Mouse (Mus musculus) hindbrain, embryonic 10.5 days (tissue): ENCODE measurements around the gene Pla2g1b. TPM values are rescaled to one million over a fixed set of nuclear protein-coding genes. Genes with fewer than 3 reads are reported as not detected.

Source experiments
- DNase-seq: peaks from one replicate; pipeline ENCODE4 v3.0.0-alpha.2; 2017; ENCODE audit warnings: low spot score
- H3K27ac ChIP-seq: fragments of 300-500 bp; sonication (generic); 2 replicates; pipeline ENCODE4 v1.5.1; 2016; ENCODE audit warnings: mild to moderate bottlenecking, moderate library complexity
- H3K27me3 ChIP-seq: fragments of 300-500 bp; sonication (generic); 2 replicates; pipeline ENCODE4 v1.6.1; 2016; ENCODE audit warnings: mild to moderate bottlenecking; ENCODE audit not compliant: poor library complexity, insufficient read depth, severe bottlenecking
- H3K36me3 ChIP-seq: fragments of 300-500 bp; sonication (generic); 2 replicates; pipeline ENCODE4 v1.6.1; 2016; ENCODE audit warnings: mild to moderate bottlenecking, moderate library complexity
- H3K4me1 ChIP-seq: fragments of 300-500 bp; sonication (generic); replicated peaks from 2 replicates; pipeline ENCODE4 v1.6.1; 2016; ENCODE audit warnings: mild to moderate bottlenecking
- H3K4me3 ChIP-seq: fragments of 300-500 bp; sonication (generic); 2 replicates; pipeline ENCODE4 v1.5.1; 2016; ENCODE audit warnings: mild to moderate bottlenecking, moderate library complexity
- H3K9me3 ChIP-seq: fragments of 300-500 bp; sonication (generic); 2 replicates; pipeline ENCODE4 v1.6.1; 2016; ENCODE audit warnings: mild to moderate bottlenecking, moderate library complexity
- WGBS: fragments of 180-500 bp; shearing (Covaris S2); methylation state at CpG from one replicate; pipeline ENCODE4 v1.1.7; 2016; 5-methylcytosine and 5-hydroxymethylcytosine counted together
- polyA plus RNA-seq: library from polyadenylated mRNA; unstranded; fragments of >200 nt; fragmentation: Nextera tagmentation; extraction: Ambion mirVana; gene quantifications from 2 replicates; pipeline ENCODE4 v1.2.1, GENCODE M21; 2016

Gene Pla2g1b
- 0.51 TPM in 1 of 2 replicates, not detected in the other for polyA plus RNA-seq

- Histone ChIP-seq H3K4me3 (no peak within 1 kb of the TSS), H3K27me3 (no peaks in the 10 kb centered on the region), H3K36me3 (no peaks in the 10 kb centered on the region), H3K27ac (no peak within 1 kb of the TSS), H3K9me3 (no peaks in the 10 kb centered on the region), H3K4me1 (peaks cover 4% of the 10 kb centered on the region)
- WGBS, result 48% methylated on average over 9 of the region's 9 CpGs
- no peak for DNase-seq
Measured at GRCm38 (mm10) chr5:115465642-115466420, at the start of gene Pla2g1b. Pla2g1b (plus strand) TSS chr5:115466262.

- peak overlapping the region; percentile 100 for H3K27ac ChIP-seq
- under 1% methylated on average over 20 of the region's 20 CpGs for WGBS
- H3K36me3 ChIP-seq, result peaks cover 41% of the 10 kb centered on the region
- DNase-seq, result no peak
- 0 out of 2 replicates have a peak, but pooled peaks cover 3% of the 10 kb centered on the region for H3K27me3 ChIP-seq
- peaks cover 56% of the 10 kb centered on the region for H3K4me1 ChIP-seq
- peak overlapping the region; percentile 100 for H3K4me3 ChIP-seq
- H3K9me3 ChIP-seq, result no peaks in the 10 kb centered on the region
Measured at GRCm38 (mm10) chr5:115428831-115429358, 37.2 kb upstream of the Pla2g1b start.

DNA sequence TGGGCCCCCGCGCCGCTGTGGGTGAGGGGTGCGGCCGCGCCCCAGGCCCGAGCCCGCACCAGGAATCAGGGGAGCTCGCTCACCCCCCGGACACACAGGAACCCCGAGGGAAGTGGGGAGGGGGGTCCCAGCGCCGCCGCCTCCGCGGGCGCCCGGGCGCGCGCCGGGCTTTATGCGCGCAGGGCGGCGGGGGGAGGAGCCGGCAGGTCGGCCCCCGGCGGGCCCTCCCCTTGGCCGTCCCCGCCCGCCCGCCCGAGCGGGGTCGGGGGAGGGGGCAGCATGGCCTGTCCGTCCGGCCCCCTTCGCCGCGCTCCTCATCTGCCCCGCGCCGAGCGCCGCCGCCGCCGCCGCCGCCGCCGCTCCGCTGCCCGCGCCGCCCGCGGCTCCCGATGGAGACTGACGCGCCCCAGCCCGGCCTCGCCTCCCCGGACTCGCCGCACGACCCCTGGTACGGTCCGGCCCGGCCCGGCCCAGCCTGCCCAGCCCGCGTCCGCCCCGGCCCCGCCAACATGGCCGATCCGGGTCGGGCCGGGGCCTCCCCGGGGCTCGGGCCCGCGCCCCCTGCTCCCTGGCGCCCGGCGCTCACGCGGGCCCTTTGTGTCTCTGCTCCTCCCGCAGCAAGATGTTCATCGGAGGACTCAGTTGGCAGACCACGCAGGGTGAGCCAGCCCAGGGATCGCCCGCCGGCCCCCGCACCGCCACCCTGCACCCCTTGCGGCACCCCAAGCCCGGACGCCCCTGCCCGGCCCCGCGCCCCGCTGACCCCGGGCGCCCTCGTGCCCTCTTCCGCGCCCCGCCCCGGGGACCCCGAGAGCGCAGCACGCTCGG lies 36.5 kb upstream of the Pla2g1b start, which contains the start of gene Msi1:
TSS of gene Msi1 (plus strand) at position 241 of the 828 bp plus-strand sequence.
- Histone ChIP-seq H3K4me3 (peak within 1 kb of the TSS; percentile 100), H3K36me3 (peaks cover 48% of the 10 kb centered on the region), H3K27ac (peak within 1 kb of the TSS; percentile 100), H3K4me1 (peaks cover 62% of the 10 kb centered on the region), H3K9me3 (no peaks in the 10 kb centered on the region), H3K27me3 (0 out of 2 replicates have a peak, but pooled peaks cover 3% of the 10 kb centered on the region)
- DNase-seq, result peak; percentile 75
- under 1% methylated on average over 104 of the region's 117 CpGs for WGBS

GRCm38 (mm10) chr5:115430187-115430960 lies 35.7 kb upstream of the Pla2g1b start:
- 0 out of 2 replicates have a peak, but pooled peaks cover 3% of the 10 kb centered on the region for H3K27me3 ChIP-seq
- peak overlapping the region; percentile 100 for H3K27ac ChIP-seq
- H3K4me3 ChIP-seq, result peak overlapping the region; percentile 100
- peaks cover 70% of the 10 kb centered on the region for H3K4me1 ChIP-seq
- DNase-seq, result peak; percentile 56
- under 1% methylated on average over 71 of the region's 73 CpGs for WGBS
- H3K36me3 ChIP-seq, result peaks cover 56% of the 10 kb centered on the region
- no peaks in the 10 kb centered on the region for H3K9me3 ChIP-seq

DNA sequence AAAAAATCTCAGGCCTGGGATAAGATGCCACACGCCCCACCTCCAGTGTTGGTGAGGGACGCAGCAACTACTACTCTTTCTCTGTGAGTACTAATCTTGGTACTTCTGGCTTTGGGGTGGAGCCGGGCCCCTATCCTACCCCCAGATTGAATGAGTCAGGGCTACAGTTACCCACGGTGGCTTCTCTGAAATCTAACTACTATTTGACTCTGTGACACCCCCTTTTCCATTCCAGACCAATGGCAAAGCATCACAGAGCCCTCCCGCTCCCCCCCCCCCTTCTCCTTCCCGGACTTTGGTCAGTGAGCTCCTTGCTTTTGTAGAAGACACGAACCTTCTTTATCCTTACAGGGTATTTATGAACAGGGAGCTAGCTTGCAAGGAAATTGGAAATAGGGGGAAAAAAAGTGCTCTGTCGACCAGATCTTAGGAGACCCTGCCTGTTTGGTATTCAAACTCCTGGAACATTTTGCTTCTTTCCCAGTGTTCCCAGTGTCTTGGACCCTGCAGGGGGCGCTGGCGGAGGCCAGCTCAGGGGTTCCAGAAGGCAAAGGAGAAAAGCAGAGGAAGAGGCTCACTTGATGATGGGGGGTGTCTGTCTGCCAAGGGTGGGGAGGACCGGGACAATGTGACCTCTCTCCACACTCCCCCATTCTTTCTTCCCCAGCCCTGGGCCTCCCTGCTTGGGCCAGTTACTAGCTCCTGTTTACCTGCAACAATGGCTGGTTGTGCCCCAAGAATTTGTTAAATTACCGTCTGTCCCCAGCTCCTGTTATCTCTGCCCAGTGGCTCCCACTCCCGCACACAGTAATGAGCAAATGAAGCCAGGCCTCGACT lies 34.8 kb upstream of the Pla2g1b start:
- Histone ChIP-seq H3K27ac (peak overlapping the region; percentile 100), H3K9me3 (no peaks in the 10 kb centered on the region), H3K27me3 (0 out of 2 replicates have a peak, but pooled peaks cover 3% of the 10 kb centered on the region), H3K36me3 (peaks cover 60% of the 10 kb centered on the region), H3K4me3 (peak overlapping the region; percentile 100), H3K4me1 (peaks cover 79% of the 10 kb centered on the region)
- DNase-seq, result peak; percentile 76
- WGBS, result 3% methylated on average over 14 of the region's 14 CpGs

GRCm38 (mm10) chr5:115431898-115432259 lies 34.2 kb upstream of the Pla2g1b start:
- Histone ChIP-seq H3K36me3 (peaks cover 61% of the 10 kb centered on the region), H3K4me3 (peak overlapping the region; percentile 100), H3K27me3 (0 out of 2 replicates have a peak, but pooled peaks cover 3% of the 10 kb centered on the region), H3K9me3 (no peaks in the 10 kb centered on the region), H3K27ac (peak overlapping the region; percentile 100), H3K4me1 (peaks cover 82% of the 10 kb centered on the region)
- DNase-seq, result no peak
- 12% methylated on average over 7 of the region's 7 CpGs for WGBS

GRCm38 (mm10) chr5:115432395-115432794 lies 33.7 kb upstream of the Pla2g1b start:
- Histone ChIP-seq H3K27me3 (0 out of 2 replicates have a peak, but pooled peaks cover under 1% of the 10 kb centered on the region), H3K9me3 (no peaks in the 10 kb centered on the region), H3K4me1 (peaks cover 82% of the 10 kb centered on the region), H3K4me3 (peak overlapping the region; percentile 100), H3K27ac (peak overlapping the region; percentile 100), H3K36me3 (peaks cover 66% of the 10 kb centered on the region)
- WGBS, result 62% methylated on average over 11 of the region's 11 CpGs
- no peak for DNase-seq

- Histone ChIP-seq H3K9me3 (no peaks in the 10 kb centered on the region), H3K36me3 (peaks cover 74% of the 10 kb centered on the region), H3K4me1 (peaks cover 82% of the 10 kb centered on the region), H3K4me3 (peak overlapping the region; percentile 100), H3K27ac (peak overlapping the region; percentile 100), H3K27me3 (no peaks in the 10 kb centered on the region)
- 78% methylated on average over 8 of the region's 8 CpGs for WGBS
- DNase-seq, result no peak
Measured at GRCm38 (mm10) chr5:115433191-115433590, 32.9 kb upstream of the Pla2g1b start.

DNA sequence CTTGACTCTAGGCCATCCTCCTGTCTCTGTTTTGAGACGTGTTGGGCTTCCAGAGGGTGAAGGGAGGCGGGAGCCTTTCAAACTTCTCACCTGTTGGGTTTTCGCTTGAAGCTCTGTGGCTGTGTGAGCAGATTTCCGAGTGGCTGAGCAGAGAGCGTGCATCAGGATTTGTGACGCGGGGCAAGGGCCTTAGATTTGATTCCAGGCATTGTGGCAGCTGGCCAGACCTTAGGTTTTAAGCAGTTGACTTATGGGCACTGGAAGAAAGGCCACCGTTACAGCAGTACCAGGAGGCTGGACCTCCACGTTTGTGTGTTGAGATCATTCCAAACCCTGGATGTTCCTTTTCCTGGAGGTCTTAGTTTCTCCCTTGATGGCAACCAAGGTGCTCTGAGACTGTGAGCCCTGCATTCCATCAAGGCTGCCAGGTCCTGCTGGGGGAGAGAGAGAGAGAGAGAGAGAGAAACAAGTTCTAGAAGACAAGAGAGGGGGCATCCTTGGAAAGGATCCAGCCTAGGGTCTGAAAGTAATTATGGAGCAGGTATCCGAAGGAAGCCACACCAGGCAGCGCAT lies 31.7 kb upstream of the Pla2g1b start:
- peaks cover 86% of the 10 kb centered on the region for H3K36me3 ChIP-seq
- H3K27me3 ChIP-seq, result no peaks in the 10 kb centered on the region
- peaks cover 83% of the 10 kb centered on the region for H3K4me1 ChIP-seq
- no peak for DNase-seq
- 39% methylated on average over 11 of the region's 11 CpGs for WGBS
- peak overlapping the region; percentile 100 for H3K27ac ChIP-seq
- no peaks in the 10 kb centered on the region for H3K9me3 ChIP-seq
- H3K4me3 ChIP-seq, result peak overlapping the region; percentile 100

DNA sequence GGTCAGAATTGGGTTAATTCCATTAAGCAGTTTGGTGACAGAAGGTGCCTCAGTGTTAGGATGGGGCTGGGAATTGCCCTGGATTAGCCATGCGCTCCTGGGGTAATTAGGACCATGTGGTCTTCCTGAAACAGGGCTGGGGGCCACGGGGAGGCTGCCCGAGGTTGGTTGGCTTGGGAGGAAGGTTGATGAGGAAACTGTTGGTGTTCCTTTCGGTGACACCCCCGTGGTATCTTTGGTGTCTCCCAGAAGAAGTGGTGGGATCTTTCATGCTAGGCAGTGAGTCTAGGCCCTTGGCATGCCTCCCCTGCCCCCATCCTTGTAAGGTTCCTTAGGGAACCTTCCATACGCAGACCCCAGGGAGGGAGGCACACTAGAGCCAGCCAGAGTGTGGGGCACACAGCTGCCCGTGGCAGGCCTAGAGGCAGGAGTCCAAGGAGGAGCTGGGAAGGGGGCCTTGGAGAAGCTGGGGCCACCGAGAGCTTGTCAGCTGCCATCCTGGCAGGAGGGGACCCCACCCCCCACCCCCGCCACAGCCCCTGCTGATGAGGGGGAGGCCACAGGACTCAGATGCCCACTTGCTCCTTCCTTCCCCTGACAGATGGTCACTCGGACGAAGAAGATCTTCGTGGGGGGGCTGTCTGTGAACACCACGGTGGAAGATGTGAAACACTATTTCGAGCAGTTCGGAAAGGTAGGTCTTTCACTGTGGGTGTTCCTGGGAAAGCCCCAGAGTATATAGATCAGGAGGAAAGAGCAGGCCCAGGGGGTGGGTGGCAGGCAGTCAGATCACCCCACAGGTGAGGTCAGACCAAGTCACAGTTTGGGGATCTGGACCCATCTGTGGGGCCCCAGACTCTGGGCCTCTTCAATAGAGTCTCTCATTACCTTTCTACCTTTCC lies 31.0 kb upstream of the Pla2g1b start:
- peaks cover 93% of the 10 kb centered on the region for H3K36me3 ChIP-seq

More for the DNA sequence above, 31.0 kb upstream of the Pla2g1b start:
- Histone ChIP-seq H3K4me1 (peaks cover 90% of the 10 kb centered on the region), H3K27ac (peak overlapping the region; percentile 100), H3K27me3 (no peaks in the 10 kb centered on the region), H3K9me3 (no peaks in the 10 kb centered on the region), H3K4me3 (peak overlapping the region; percentile 100)
- WGBS, result 21% methylated on average over 15 of the region's 15 CpGs
- DNase-seq, result no peak
